Mouse (Mus musculus): ENCODE data around the gene Bcor.

Bcor gene

DNA sequence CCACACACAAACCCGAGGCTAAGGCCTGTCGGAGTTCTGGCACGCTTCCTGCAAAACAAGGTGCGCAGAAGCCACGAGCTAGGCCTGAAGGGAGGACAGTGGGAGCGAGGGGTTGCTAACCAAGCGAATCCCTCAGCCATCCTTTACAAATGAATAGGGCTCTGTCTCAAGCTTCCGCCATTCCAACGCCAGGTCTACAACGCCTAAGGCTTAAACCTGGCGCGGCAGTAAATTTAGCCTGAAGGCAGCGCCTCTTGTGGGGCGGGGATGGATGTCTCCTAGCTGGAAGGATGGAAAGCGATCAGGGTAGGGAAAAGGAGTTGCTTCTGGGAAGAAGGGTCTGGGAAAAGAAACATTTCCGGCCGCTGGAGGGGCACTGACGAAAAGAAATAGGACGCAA is 160.2 kb downstream of the Bcor start:
- in situ Hi-C loops (cut with MboI; ENCODE audit: unreplicated experiment in 2 of 2): loop anchor here (5.0 to 25.0 kb wide), 7 partner anchors 75 to 1288 kb away; partner anchors contain the start of gene Mid1ip1 (in 1 of the 2)

DNA sequence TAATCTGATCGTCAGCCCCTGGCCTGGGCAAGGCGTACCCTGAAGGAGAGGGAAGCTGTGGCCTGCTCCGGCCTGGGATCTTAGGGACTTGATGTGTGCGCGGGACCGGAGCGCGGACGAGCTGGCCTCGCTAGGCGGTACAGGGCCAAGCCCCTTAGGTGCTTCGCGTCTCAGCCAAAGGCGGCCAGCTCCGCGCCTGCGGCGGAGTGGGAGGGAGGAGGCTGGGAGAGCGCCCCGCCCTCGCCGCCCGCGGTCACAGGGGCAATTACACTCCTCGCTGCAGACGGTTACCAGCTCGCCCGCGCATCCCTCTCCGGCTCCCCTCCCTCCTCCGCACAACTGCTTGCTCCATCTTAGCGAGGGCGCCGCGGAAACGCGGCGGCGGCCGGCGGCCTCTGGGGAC is 161.2 kb downstream of the Bcor start:
- in situ Hi-C loops (cut with MboI; ENCODE audit: unreplicated experiment in 2 of 2): no loop called here

DNA sequence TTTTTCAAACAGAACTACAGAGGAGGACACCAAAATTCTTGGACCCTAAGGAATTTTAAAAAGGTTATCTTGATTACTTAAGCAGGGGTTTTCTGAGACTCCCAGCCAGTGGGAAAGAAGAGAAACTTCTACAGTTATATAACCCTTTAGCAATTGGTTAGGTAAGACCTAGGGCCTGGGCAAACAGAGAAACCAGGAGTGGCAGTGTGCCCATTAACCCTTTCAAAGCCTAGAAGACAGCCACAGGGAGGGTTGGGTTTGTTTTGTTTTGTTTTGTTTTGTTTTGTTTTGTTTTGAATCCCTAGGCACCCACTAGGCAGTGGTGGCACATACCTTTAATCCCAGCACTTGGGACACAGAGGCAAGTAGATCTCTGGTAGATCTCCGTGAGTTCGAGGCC is 163.3 kb downstream of the Bcor start:
- in situ Hi-C loops (cut with MboI; ENCODE audit: unreplicated experiment in 2 of 2): no loop called here

DNA sequence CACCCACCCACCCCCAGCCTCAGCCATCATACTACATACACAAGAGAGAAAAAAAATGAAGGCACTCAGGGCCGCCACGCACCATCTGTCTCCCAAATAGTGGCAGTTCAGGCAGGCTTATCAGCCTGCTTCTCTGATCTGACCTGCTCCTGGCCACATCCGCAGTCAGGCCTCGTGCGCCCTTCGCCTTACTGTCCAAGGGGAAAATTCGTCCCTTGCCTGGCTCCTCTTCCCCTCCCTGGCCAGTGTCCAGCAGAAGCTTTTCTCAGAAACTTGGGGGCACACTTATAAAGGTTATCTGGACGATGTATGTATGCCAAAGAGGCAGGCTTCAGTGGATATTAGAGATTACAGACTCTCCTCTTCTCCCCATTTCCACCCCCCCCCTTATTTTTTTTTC is 163.7 kb downstream of the Bcor start:
- in situ Hi-C loops (cut with MboI; ENCODE audit: unreplicated experiment in 2 of 2): no loop called here

DNA sequence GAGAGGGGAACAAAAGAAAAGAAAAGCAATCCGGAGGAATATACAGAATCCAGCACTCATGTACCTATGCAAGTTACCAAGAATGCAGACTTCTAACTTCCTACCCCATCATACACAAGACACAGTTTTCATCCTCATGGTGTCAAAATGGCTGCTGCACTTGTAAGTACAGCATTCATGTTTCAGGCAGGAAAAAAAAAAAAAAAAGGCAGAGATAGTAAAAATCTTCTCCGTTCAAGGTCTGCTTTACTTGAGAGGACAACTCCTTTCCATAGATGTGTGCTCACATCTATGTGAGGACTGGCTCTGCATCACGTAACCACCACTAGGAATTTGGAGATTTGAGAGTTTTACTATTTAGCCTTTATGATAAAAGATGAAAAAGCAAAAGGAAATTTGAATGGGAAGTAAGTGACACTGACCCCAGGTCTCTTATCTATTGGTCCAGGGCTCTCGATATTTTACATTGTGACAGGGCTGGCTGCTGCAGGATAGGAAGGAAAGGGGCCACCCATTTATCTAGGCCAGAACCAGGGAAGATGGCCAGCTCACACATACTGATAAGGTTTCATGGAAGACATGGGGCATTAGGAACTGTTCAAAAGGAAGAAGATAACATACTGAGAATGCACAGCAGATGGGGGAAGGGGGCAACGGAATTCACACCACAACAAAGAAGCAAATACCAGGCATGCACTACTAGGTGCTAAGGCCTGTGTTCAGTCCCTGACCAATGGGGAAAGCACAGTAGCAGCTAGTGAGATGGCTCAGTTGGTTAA is 166.3 kb downstream of the Bcor start:
- in situ Hi-C loops (cut with MboI; ENCODE audit: unreplicated experiment in 2 of 2): no loop called here

DNA sequence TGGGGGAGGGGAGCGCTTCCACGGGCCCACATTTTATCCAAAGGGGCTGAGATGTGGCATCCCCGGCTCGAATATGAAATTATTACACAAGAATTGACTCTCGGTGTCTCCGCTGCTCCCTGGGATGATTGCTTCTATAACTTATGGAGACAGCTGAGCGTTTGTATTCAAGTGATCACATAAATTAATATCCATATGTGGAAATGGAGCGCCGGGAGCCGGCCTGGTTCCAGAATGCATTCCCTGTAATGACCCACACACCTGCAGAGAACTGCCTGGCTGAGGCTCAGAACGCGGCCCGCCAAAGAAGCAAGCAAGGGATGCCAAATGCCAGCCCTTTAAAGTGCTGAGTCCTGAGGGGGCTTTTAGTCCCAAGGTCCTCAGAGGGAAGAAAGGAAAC is 170.7 kb downstream of the Bcor start:
- in situ Hi-C loops (cut with MboI; ENCODE audit: unreplicated experiment in 2 of 2): no loop called here

DNA sequence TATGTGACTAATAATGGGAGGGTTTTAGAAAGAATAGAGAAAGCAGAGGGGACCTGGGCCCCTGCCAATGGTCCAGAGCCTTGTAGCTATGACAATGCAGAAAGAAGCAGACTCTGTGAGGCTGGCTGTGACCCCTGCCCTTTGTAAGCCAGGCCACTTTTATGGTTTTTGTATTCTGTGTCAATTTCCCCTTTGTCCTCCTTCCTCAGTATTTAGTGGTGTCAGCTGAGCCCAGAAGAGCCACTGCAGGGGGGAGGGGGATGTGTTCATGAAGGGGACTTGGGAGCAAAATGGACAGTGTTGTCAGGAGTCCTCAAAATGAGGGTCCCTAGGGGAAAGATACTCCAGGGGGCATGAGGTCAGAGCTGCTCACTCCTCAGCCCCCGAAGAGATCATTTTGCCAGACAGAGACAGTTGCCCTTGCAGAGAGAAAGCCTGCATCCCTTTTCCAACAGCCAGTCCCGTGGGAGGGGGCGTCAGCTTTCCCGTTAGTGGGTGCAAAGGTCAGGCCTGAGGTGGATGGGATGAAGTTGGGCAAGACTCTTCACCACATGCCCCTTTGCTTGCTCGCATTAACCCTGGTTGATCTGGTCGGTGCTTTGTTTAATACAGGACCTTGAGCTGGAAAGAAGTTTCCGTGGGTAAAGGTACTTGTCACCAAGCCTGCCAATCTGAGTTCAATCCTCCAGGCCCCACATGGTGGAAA is 171.8 kb downstream of the Bcor start:
- in situ Hi-C loops (cut with MboI; ENCODE audit: unreplicated experiment in 2 of 2): no loop called here

DNA sequence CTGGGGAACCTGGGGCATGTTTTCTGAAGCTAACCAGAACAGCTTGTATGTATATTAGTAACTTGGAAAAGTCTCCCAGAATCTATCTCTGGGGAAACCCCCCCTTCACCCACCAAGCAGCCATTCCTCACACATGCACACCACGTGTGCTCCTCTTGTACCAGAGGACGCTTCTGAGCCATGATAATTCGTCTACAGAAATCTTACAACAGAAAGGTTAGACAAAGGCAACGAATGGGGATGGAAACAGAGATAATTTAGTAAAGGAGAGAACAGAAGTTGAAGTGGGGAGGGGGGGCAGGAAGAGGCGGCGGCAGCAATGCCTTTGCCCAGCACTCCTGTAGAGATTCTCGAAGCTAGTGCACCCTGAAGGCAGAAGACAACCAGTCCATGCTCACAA is 172.6 kb downstream of the Bcor start:
- in situ Hi-C loops (cut with MboI; ENCODE audit: unreplicated experiment in 2 of 2): no loop called here

Data from v-Abl transformed pro-B cells (cell line).